Mouse (Mus musculus) intestine, postnatal 0 days (tissue): ENCODE data around the gene Adgrf1. TPM values are rescaled to one million over a fixed set of nuclear protein-coding genes. Genes with fewer than 3 reads are reported as not detected.

Experiments
- ATAC-seq: fragments of 200-750 bp; cut with Nextera tagmentation; 2 replicates; pipeline ENCODE4 v1.8.0; 2017; ENCODE audit warnings: mild to moderate bottlenecking, moderate TSS enrichment, moderate library complexity
- H3K27ac ChIP-seq: fragments of 300-500 bp; sonication (generic); 2 replicates; pipeline ENCODE4 v1.5.1; 2014; ENCODE audit warnings: mild to moderate bottlenecking, low read depth, low read length, moderate library complexity
- H3K27me3 ChIP-seq: fragments of 300-500 bp; sonication (generic); replicated peaks from 2 replicates; pipeline ENCODE4 v1.6.1; 2014; ENCODE audit warnings: low read length, mixed read lengths; ENCODE audit not compliant: control insufficient read depth, insufficient read depth
- H3K36me3 ChIP-seq: fragments of 300-500 bp; sonication (generic); 2 replicates; pipeline ENCODE4 v1.6.1; 2014; ENCODE audit warnings: mild to moderate bottlenecking, moderate library complexity; ENCODE audit not compliant: control insufficient read depth, insufficient read depth
- H3K4me1 ChIP-seq: fragments of 300-500 bp; sonication (generic); replicated peaks from 2 replicates; pipeline ENCODE4 v1.6.1; 2014; ENCODE audit warnings: antibody characterized with exemption, low read length, mixed read lengths; ENCODE audit not compliant: control insufficient read depth, insufficient read depth
- H3K4me2 ChIP-seq: fragments of 300-500 bp; sonication (generic); replicated peaks from 2 replicates; pipeline ENCODE4 v1.6.1; 2014; ENCODE audit warnings: low read depth, mild to moderate bottlenecking, moderate library complexity
- H3K4me3 ChIP-seq: fragments of 300-500 bp; sonication (generic); 2 replicates; pipeline ENCODE4 v1.5.1; 2014; ENCODE audit warnings: low read depth, low read length
- H3K9ac ChIP-seq: fragments of 300-500 bp; sonication (generic); 2 replicates; pipeline ENCODE4 v1.6.1; 2014; ENCODE audit warnings: mild to moderate bottlenecking, low read depth, low read length
- H3K9me3 ChIP-seq: fragments of 300-500 bp; sonication (generic); 2 replicates; pipeline ENCODE4 v1.6.1; 2016; ENCODE audit warnings: mixed run types; ENCODE audit not compliant: control insufficient read depth
- CTCF ChIP-seq: sonication (generic); IDR thresholded peaks from 2 replicates; pipeline ENCODE4 v1.5.1; 2016; ENCODE audit warnings: low read depth, mild to moderate bottlenecking, control low read depth, antibody characterized with exemption, moderate library complexity
- WGBS: fragments of 180-500 bp; shearing (Covaris S2); extraction: QIAGEN DNeasy Blood & Tissue Kit; methylation state at CpG from one replicate; pipeline ENCODE4 v1.1.7; 2014; 5-methylcytosine and 5-hydroxymethylcytosine counted together
- polyA plus RNA-seq: library from polyadenylated mRNA; unstranded; fragments of >200 nt; fragmentation: Nextera tagmentation; extraction: Ambion mirVana; gene quantifications from 2 replicates; pipeline ENCODE4 v1.2.1, GENCODE M21; 2015

The Adgrf1 gene
- polyA plus RNA-seq, 1 experiment from 2014 or later, result 0.38 TPM

GRCm38 (mm10) chr17:43252846-43253245 lies 17.3 kb upstream of the Adgrf1 start:
- 84% methylated on average over 11 of the region's 11 CpGs for WGBS
- TF ChIP-seq CTCF, result no peak
- Histone ChIP-seq H3K9me3 (no peaks in the 10 kb centered on the region), H3K4me2 (no peak overlapping the region), H3K27ac (no peak overlapping the region), H3K4me1 (no peaks in the 10 kb centered on the region), H3K36me3 (no peaks in the 10 kb centered on the region), H3K27me3 (no peaks in the 10 kb centered on the region), H3K9ac (no peak overlapping the region), H3K4me3 (no peak overlapping the region)
- ATAC-seq, result no peak

- Histone ChIP-seq H3K27me3 (no peaks in the 10 kb centered on the region), H3K27ac (no peak overlapping the region), H3K4me2 (no peak overlapping the region), H3K9me3 (no peaks in the 10 kb centered on the region), H3K4me3 (no peak overlapping the region), H3K9ac (no peak overlapping the region), H3K4me1 (no peaks in the 10 kb centered on the region), H3K36me3 (no peaks in the 10 kb centered on the region)
- no peak for TF ChIP-seq CTCF
- no peak for ATAC-seq
- 49% methylated on average over 3 of the region's 3 CpGs for WGBS
These were observed 15.9 kb upstream of the Adgrf1 start for GRCm38 (mm10) chr17:43254261-43254660.

- Histone ChIP-seq H3K4me3 (no peak overlapping the region), H3K27ac (no peak overlapping the region), H3K9ac (no peak overlapping the region), H3K36me3 (no peaks in the 10 kb centered on the region), H3K4me1 (no peaks in the 10 kb centered on the region), H3K4me2 (no peak overlapping the region), H3K9me3 (no peaks in the 10 kb centered on the region), H3K27me3 (no peaks in the 10 kb centered on the region)
- no peak for ATAC-seq
- 69% methylated on average over 12 of the region's 12 CpGs for WGBS
- no peak for TF ChIP-seq CTCF
These were observed 13.5 kb upstream of the Adgrf1 start for GRCm38 (mm10) chr17:43256536-43257135.

GRCm38 (mm10) chr17:43257699-43258098 lies 12.4 kb upstream of the Adgrf1 start:
- 0 out of 2 replicates have a peak, but pooled peaks cover 3% of the 10 kb centered on the region for H3K9me3 ChIP-seq
- no peak overlapping the region for H3K4me3 ChIP-seq
- no peaks in the 10 kb centered on the region for H3K36me3 ChIP-seq
- no peaks in the 10 kb centered on the region for H3K4me1 ChIP-seq
- no peak for ATAC-seq
- H3K27ac ChIP-seq, result no peak overlapping the region
- WGBS, result 100% methylated on average over 1 of the region's 1 CpGs
- no peak overlapping the region for H3K4me2 ChIP-seq
- TF ChIP-seq CTCF, result no peak
- H3K9ac ChIP-seq, result no peak overlapping the region
- H3K27me3 ChIP-seq, result no peaks in the 10 kb centered on the region

GRCm38 (mm10) chr17:43261937-43262336 lies 8.2 kb upstream of the Adgrf1 start:
- 0 out of 2 replicates have a peak, but pooled peaks cover 3% of the 10 kb centered on the region for H3K9me3 ChIP-seq
- 88% methylated on average over 5 of the region's 5 CpGs for WGBS
- H3K27me3 ChIP-seq, result no peaks in the 10 kb centered on the region
- no peak overlapping the region for H3K9ac ChIP-seq
- no peaks in the 10 kb centered on the region for H3K36me3 ChIP-seq
- no peaks in the 10 kb centered on the region for H3K4me1 ChIP-seq
- H3K4me2 ChIP-seq, result no peak overlapping the region
- no peak overlapping the region for H3K4me3 ChIP-seq
- no peak for TF ChIP-seq CTCF
- no peak overlapping the region for H3K27ac ChIP-seq
- no peak for ATAC-seq

- Histone ChIP-seq H3K4me1 (0 out of 2 replicates have a peak, but pooled peaks cover 1% of the 10 kb centered on the region), H3K36me3 (no peaks in the 10 kb centered on the region), H3K4me3 (no peak overlapping the region), H3K9ac (no peak overlapping the region), H3K27ac (no peak overlapping the region), H3K4me2 (no peak overlapping the region), H3K27me3 (no peaks in the 10 kb centered on the region), H3K9me3 (0 out of 2 replicates have a peak, but pooled peaks cover 3% of the 10 kb centered on the region)
- WGBS, result 77% methylated on average over 7 of the region's 7 CpGs
- no peak for TF ChIP-seq CTCF
- ATAC-seq, result no peak
These were observed 5.4 kb upstream of the Adgrf1 start for GRCm38 (mm10) chr17:43264739-43265138.
